Mouse (Mus musculus): ENCODE data around the gene Lrcol1. TPM values are rescaled to one million over a fixed set of nuclear protein-coding genes. Genes with fewer than 3 reads are reported as not detected.

Gene Lrcol1
- polyA plus RNA-seq (2012; rRNA removed): not detected in 2 replicates
- polyA plus RNA-seq (2014; fragmentation: Nextera tagmentation; extraction: Ambion mirVana): not detected in 2 replicates

- Histone ChIP-seq H3K9me3 (ENCODE audit: control insufficient read depth, low read length) (no peaks in the 10 kb centered on the region), H3K36me3 (replicated peaks; ENCODE audit: control insufficient read depth, insufficient read depth, low read depth) (no peaks in the 10 kb centered on the region), H3K27ac (no peak within 1 kb of the TSS), H3K4me2 (ENCODE audit: low read depth) (no peak within 1 kb of the TSS), H3K27me3 (ENCODE audit: control insufficient read depth, insufficient read depth, low read length) (peaks cover 23% of the 10 kb centered on the region), H3K4me3 (ENCODE audit: insufficient read depth in 1 of 2, low read depth in 2 of 2, low read length in 2 of 2) (no peak within 1 kb of the TSS), H3K4me1 (replicated peaks; ENCODE audit: control insufficient read depth in 2 of 2, insufficient read depth in 2 of 2, low read length in 1 of 2) (no peaks in the 10 kb centered on the region), H3K9ac (replicated peaks) (no peak within 1 kb of the TSS)
- DNase-seq (ENCODE audit: low read depth in 3 of 3, low spot score in 3 of 3) (no peak), ATAC-seq (ENCODE audit: insufficient read depth) (no peak)
- TF ChIP-seq CTCF (IDR thresholded peaks at IDR 0.05; ENCODE audit: low read depth) (no peak), EP300 (IDR thresholded peaks at IDR 0.05; ENCODE audit: low read depth) (no peak)
- WGBS (ENCODE audit: insufficient replicate concordance): 57% methylated on average over 4 of the region's 4 CpGs
Observed at GRCm38 (mm10) chr5:110344524-110344923, at the start of gene Lrcol1. Lrcol1 (plus strand) TSS chr5:110344730.

- Histone ChIP-seq H3K4me3 (ENCODE audit: insufficient read depth in 1 of 2, low read depth in 2 of 2, low read length in 2 of 2) (no peak overlapping the region), H3K9me3 (ENCODE audit: control insufficient read depth, low read length) (no peaks in the 10 kb centered on the region), H3K9ac (replicated peaks) (no peak overlapping the region), H3K27me3 (ENCODE audit: control insufficient read depth, insufficient read depth, low read length) (no peaks in the 10 kb centered on the region), H3K27ac (no peak overlapping the region), H3K36me3 (replicated peaks; ENCODE audit: control insufficient read depth, insufficient read depth, low read depth) (peaks cover 81% of the 10 kb centered on the region), H3K4me2 (ENCODE audit: low read depth) (no peak overlapping the region), H3K4me1 (replicated peaks; ENCODE audit: control insufficient read depth in 2 of 2, insufficient read depth in 2 of 2, low read length in 1 of 2) (peaks cover 0 to 1% of the 10 kb centered on the region in 2 experiments; a peak in 1 of 4 replicates)
- no peak for TF ChIP-seq CTCF (IDR thresholded peaks at IDR 0.05; ENCODE audit: low read depth)
- no peak for TF ChIP-seq EP300 (IDR thresholded peaks at IDR 0.05; ENCODE audit: low read depth)
- no peak for ATAC-seq (ENCODE audit: insufficient read depth)
- no peak for DNase-seq (ENCODE audit: low read depth in 3 of 3, low spot score in 3 of 3)
- 100% methylated on average over 1 of the region's 1 CpGs for WGBS (ENCODE audit: insufficient replicate concordance)
Observed at GRCm38 (mm10) chr5:110296637-110297036, 47.9 kb upstream of the Lrcol1 start.

- DNase-seq (ENCODE audit: low read depth in 3 of 3, low spot score in 3 of 3): no peak
- Histone ChIP-seq H3K4me1 (replicated peaks; ENCODE audit: control insufficient read depth in 2 of 2, insufficient read depth in 2 of 2, low read length in 1 of 2) (no peaks in the 10 kb centered on the region), H3K9ac (replicated peaks) (no peak overlapping the region), H3K27ac (no peak overlapping the region), H3K36me3 (replicated peaks; ENCODE audit: control insufficient read depth, insufficient read depth, low read depth) (peaks cover 84% of the 10 kb centered on the region), H3K4me3 (ENCODE audit: insufficient read depth in 1 of 2, low read depth in 2 of 2, low read length in 2 of 2) (no peak overlapping the region), H3K27me3 (ENCODE audit: control insufficient read depth, insufficient read depth, low read length) (no peaks in the 10 kb centered on the region), H3K9me3 (ENCODE audit: control insufficient read depth, low read length) (no peaks in the 10 kb centered on the region), H3K4me2 (ENCODE audit: low read depth) (no peak overlapping the region)
- TF ChIP-seq EP300 (IDR thresholded peaks at IDR 0.05; ENCODE audit: low read depth) (no peak), CTCF (IDR thresholded peaks at IDR 0.05; ENCODE audit: low read depth) (no peak)
- WGBS (ENCODE audit: insufficient replicate concordance): 76% methylated on average over 2 of the region's 2 CpGs
- no peak for ATAC-seq (ENCODE audit: insufficient read depth)
Observed at GRCm38 (mm10) chr5:110300591-110300990, 43.9 kb upstream of the Lrcol1 start.

- H3K4me2 ChIP-seq (ENCODE audit: low read depth): no peak overlapping the region
- no peaks in the 10 kb centered on the region for H3K4me1 ChIP-seq (replicated peaks; ENCODE audit: control insufficient read depth in 2 of 2, insufficient read depth in 2 of 2, low read length in 1 of 2)
- no peak overlapping the region for H3K9ac ChIP-seq (replicated peaks)
- peaks cover 86% of the 10 kb centered on the region for H3K36me3 ChIP-seq (replicated peaks; ENCODE audit: control insufficient read depth, insufficient read depth, low read depth)
- 86% methylated on average over 7 of the region's 7 CpGs for WGBS (ENCODE audit: insufficient replicate concordance)
- H3K27ac ChIP-seq: no peak overlapping the region
- no peaks in the 10 kb centered on the region for H3K27me3 ChIP-seq (ENCODE audit: control insufficient read depth, insufficient read depth, low read length)
- H3K4me3 ChIP-seq (ENCODE audit: insufficient read depth in 1 of 2, low read depth in 2 of 2, low read length in 2 of 2): no peak overlapping the region
- no peaks in the 10 kb centered on the region for H3K9me3 ChIP-seq (ENCODE audit: control insufficient read depth, low read length)
- TF ChIP-seq EP300 (IDR thresholded peaks at IDR 0.05; ENCODE audit: low read depth) (no peak), CTCF (IDR thresholded peaks at IDR 0.05; ENCODE audit: low read depth) (no peak)
- no peak for DNase-seq (ENCODE audit: low read depth in 3 of 3, low spot score in 3 of 3)
- ATAC-seq (ENCODE audit: insufficient read depth): no peak
Observed at GRCm38 (mm10) chr5:110308861-110309260, 35.7 kb upstream of the Lrcol1 start.

GRCm38 (mm10) chr5:110313127-110313526 lies 31.4 kb upstream of the Lrcol1 start:
- DNase-seq (ENCODE audit: low read depth in 3 of 3, low spot score in 3 of 3) (no peak), ATAC-seq (ENCODE audit: insufficient read depth) (no peak)
- H3K27me3 ChIP-seq (ENCODE audit: control insufficient read depth, insufficient read depth, low read length): no peaks in the 10 kb centered on the region
- no peak overlapping the region for H3K27ac ChIP-seq
- peaks cover 61% of the 10 kb centered on the region for H3K36me3 ChIP-seq (replicated peaks; ENCODE audit: control insufficient read depth, insufficient read depth, low read depth)
- H3K4me2 ChIP-seq (ENCODE audit: low read depth): no peak overlapping the region
- TF ChIP-seq CTCF (IDR thresholded peaks at IDR 0.05; ENCODE audit: low read depth) (no peak), EP300 (IDR thresholded peaks at IDR 0.05; ENCODE audit: low read depth) (no peak)
- H3K4me1 ChIP-seq (replicated peaks; ENCODE audit: control insufficient read depth in 2 of 2, insufficient read depth in 2 of 2, low read length in 1 of 2): no peaks in the 10 kb centered on the region
- no peak overlapping the region for H3K4me3 ChIP-seq (ENCODE audit: insufficient read depth in 1 of 2, low read depth in 2 of 2, low read length in 2 of 2)
- H3K9ac ChIP-seq (replicated peaks): no peak overlapping the region
- 80% methylated on average over 3 of the region's 3 CpGs for WGBS (ENCODE audit: insufficient replicate concordance)
- H3K9me3 ChIP-seq (ENCODE audit: control insufficient read depth, low read length): no peaks in the 10 kb centered on the region
